Mouse (Mus musculus): ENCODE results near the gene Mpv17l.
"Not testable (repeated sequence)": the region's sequence is repeated elsewhere in the genome, so short reads cannot be mapped to it uniquely, and the experiment has no call there.

The Mpv17l gene

GRCm38 (mm10) chr16:13902888-13903483, at the start of gene Mpv17l, which contains the start of gene Pdxdc1:
TSS of gene Mpv17l (plus strand) at chr16:13903161.
TSS of gene Pdxdc1 (minus strand) at chr16:13903131.
- DNase-seq (ENCODE audit: low spot score) = peak; percentile 95

- DNase-seq (ENCODE audit: low spot score) = no peak
Measured at GRCm38 (mm10) chr16:13853886-13854285, 49.1 kb upstream of the Mpv17l start.

GRCm38 (mm10) chr16:13866076-13866475, 36.9 kb upstream of the Mpv17l start:
- DNase-seq (ENCODE audit: low spot score) = no peak

- no peak for DNase-seq (ENCODE audit: low spot score)
Measured at GRCm38 (mm10) chr16:13866616-13867015, 36.3 kb upstream of the Mpv17l start.

GRCm38 (mm10) chr16:13867406-13867805, 35.6 kb upstream of the Mpv17l start:
- DNase-seq (ENCODE audit: low spot score) = not testable (repeated sequence)

GRCm38 (mm10) chr16:13867910-13868514, 34.9 kb upstream of the Mpv17l start:
- DNase-seq (ENCODE audit: low spot score) = no peak

GRCm38 (mm10) chr16:13875483-13875882, 27.5 kb upstream of the Mpv17l start:
- DNase-seq (ENCODE audit: low spot score) = no peak

GRCm38 (mm10) chr16:13883094-13883774, 19.7 kb upstream of the Mpv17l start:
- DNase-seq (ENCODE audit: low spot score) = no peak

- no peak for DNase-seq (ENCODE audit: low spot score)
Measured at GRCm38 (mm10) chr16:13890449-13890848, 12.5 kb upstream of the Mpv17l start.

GRCm38 (mm10) chr16:13892850-13893249, 10.1 kb upstream of the Mpv17l start:
- no peak for DNase-seq (ENCODE audit: low spot score)

- DNase-seq (ENCODE audit: low spot score) = no peak
Measured at GRCm38 (mm10) chr16:13894097-13894496, 8.9 kb upstream of the Mpv17l start.

- no peak for DNase-seq (ENCODE audit: low spot score)
Measured at GRCm38 (mm10) chr16:13895740-13896139, 7.2 kb upstream of the Mpv17l start.

- no peak for DNase-seq (ENCODE audit: low spot score)
Measured at GRCm38 (mm10) chr16:13896357-13896756, 6.6 kb upstream of the Mpv17l start.

- DNase-seq (ENCODE audit: low spot score) = no peak
Measured at GRCm38 (mm10) chr16:13898981-13899380, 4.0 kb upstream of the Mpv17l start.

- DNase-seq (ENCODE audit: low spot score) = peak; percentile 48
Measured at GRCm38 (mm10) chr16:13902397-13902831, 547 bp upstream of the Mpv17l start.

- peak; percentile 83 for DNase-seq (ENCODE audit: low spot score)
Measured at GRCm38 (mm10) chr16:13903488-13903887, 527 bp downstream of the Mpv17l start.

- DNase-seq (ENCODE audit: low spot score) = no peak
Measured at GRCm38 (mm10) chr16:13907297-13907696, 4.3 kb downstream of the Mpv17l start.

GRCm38 (mm10) chr16:13920093-13920492, 17.1 kb downstream of the Mpv17l start:
- no peak for DNase-seq (ENCODE audit: low spot score)

- no peak for DNase-seq (ENCODE audit: low spot score)
Measured at GRCm38 (mm10) chr16:13921063-13921462, 18.1 kb downstream of the Mpv17l start.

- no peak for DNase-seq (ENCODE audit: low spot score)
Measured at GRCm38 (mm10) chr16:13921781-13922180, 18.8 kb downstream of the Mpv17l start.

- not testable (repeated sequence) for DNase-seq (ENCODE audit: low spot score)
Measured at GRCm38 (mm10) chr16:13922499-13922898, 19.5 kb downstream of the Mpv17l start.

GRCm38 (mm10) chr16:13922966-13923365, 20.0 kb downstream of the Mpv17l start:
- not testable (repeated sequence) for DNase-seq (ENCODE audit: low spot score)

- DNase-seq (ENCODE audit: low spot score) = no peak
Measured at GRCm38 (mm10) chr16:13927456-13928075, 24.6 kb downstream of the Mpv17l start.

All from c-Kit-positive CD71-positive TER-119-positive erythroid progenitor cells, embryonic 14.5 days (primary cell).